In genomic region chr4:31320734-31321507, GRCm38 (mm10) we compare ENCODE assay signal across 12 mouse cellular contexts.
"Had no signal": no experiment of that assay in that cellular context is flagged by ENCODE, and none has a peak within 500 bp of the region (broad histone marks: within the 10 kb centered on the region; RNA-seq: fewer than 3 reads in every experiment).

No protein-coding gene starts in this region.

- H3K36me3 ChIP-seq: limb, embryonic 10.5 days; liver, embryonic 12.5 days; lung, embryonic 15.5 days; midbrain, embryonic 12.5 days; stomach, embryonic 15.5 days had no signal

- ATAC-seq: liver, embryonic 12.5 days had no signal

- H3K4me2 ChIP-seq: liver, embryonic 12.5 days; lung, embryonic 15.5 days; midbrain, embryonic 12.5 days; stomach, embryonic 15.5 days had no signal

- DNase-seq: kidney, postnatal 14 days; lung, postnatal 14 days; right cerebral cortex, postnatal 14 days; thymus, adult 2 months; thymus, postnatal 25 days had no signal

- H3K27me3 ChIP-seq: liver, embryonic 12.5 days; lung, embryonic 15.5 days; stomach, embryonic 15.5 days had no signal

- H3K9me3 ChIP-seq: limb, embryonic 10.5 days; liver, embryonic 12.5 days; lung, embryonic 15.5 days; midbrain, embryonic 12.5 days; stomach, embryonic 15.5 days had no signal

- H3K9ac ChIP-seq: liver, embryonic 12.5 days; lung, embryonic 15.5 days; midbrain, embryonic 12.5 days; stomach, embryonic 15.5 days had no signal

- H3K4me1 ChIP-seq: liver, embryonic 12.5 days; stomach, embryonic 15.5 days had no signal

- H3K27ac ChIP-seq: left cerebral cortex, adult 2 months; liver, embryonic 12.5 days; lung, embryonic 15.5 days; macrophage; midbrain, embryonic 12.5 days; stomach, embryonic 15.5 days had no signal

- H3K4me3 ChIP-seq: left cerebral cortex, adult 2 months; limb, embryonic 10.5 days; liver, embryonic 12.5 days; lung, embryonic 15.5 days; midbrain, embryonic 12.5 days; stomach, embryonic 15.5 days had no signal
